Mouse (Mus musculus) 3T3-L1 (cell line): Measurements from ENCODE around the gene Bcl7b.
A peak's percentile ranks its signal among the peaks of the same experiment; 100 is the strongest.

Source experiments
- DNase-seq: peaks from one replicate; pipeline ENCODE4 v3.0.0-alpha.2; 2015; ENCODE audit warnings: low read depth, low spot score

Gene Bcl7b

GRCm38 (mm10) chr5:135169479-135169878 lies 1.4 kb downstream of the Bcl7b start:
- peak; percentile 30 for DNase-seq

- DNase-seq: peak; percentile 59
Observed at GRCm38 (mm10) chr5:135171688-135172220, 3.7 kb downstream of the Bcl7b start.

- DNase-seq: no peak
Observed at GRCm38 (mm10) chr5:135172986-135173385, 4.9 kb downstream of the Bcl7b start.

GRCm38 (mm10) chr5:135175086-135175485 lies 7.0 kb downstream of the Bcl7b start:
- no peak for DNase-seq

GRCm38 (mm10) chr5:135178523-135178922 lies 10.4 kb downstream of the Bcl7b start:
- DNase-seq: no peak

- no peak for DNase-seq
Observed at GRCm38 (mm10) chr5:135178996-135179395, 10.9 kb downstream of the Bcl7b start.

- DNase-seq: no peak
Observed at GRCm38 (mm10) chr5:135179616-135180015, 11.5 kb downstream of the Bcl7b start.

- DNase-seq: no peak
Observed at GRCm38 (mm10) chr5:135180796-135181195, 12.7 kb downstream of the Bcl7b start.

GRCm38 (mm10) chr5:135181776-135182175 lies 13.7 kb downstream of the Bcl7b start:
- DNase-seq: no peak

GRCm38 (mm10) chr5:135183131-135183861 lies 15.2 kb downstream of the Bcl7b start:
- DNase-seq: no peak

GRCm38 (mm10) chr5:135185016-135185415 lies 16.9 kb downstream of the Bcl7b start:
- DNase-seq: no peak

GRCm38 (mm10) chr5:135185596-135185995 lies 17.5 kb downstream of the Bcl7b start:
- peak; percentile 72 for DNase-seq

- DNase-seq: no peak
Observed at GRCm38 (mm10) chr5:135186231-135186620, 18.1 kb downstream of the Bcl7b start.

GRCm38 (mm10) chr5:135186621-135187348 lies 18.7 kb downstream of the Bcl7b start, which contains the start of gene Baz1b:
Gene Baz1b, plus strand, starts transcription at chr5:135187264.
- DNase-seq: peak; percentile 97

GRCm38 (mm10) chr5:135187349-135188213 lies 19.5 kb downstream of the Bcl7b start:
- peak; percentile 52 for DNase-seq

GRCm38 (mm10) chr5:135188214-135188554 lies 20.1 kb downstream of the Bcl7b start:
- peak; percentile 46 for DNase-seq

GRCm38 (mm10) chr5:135189281-135190022 lies 21.4 kb downstream of the Bcl7b start:
- no peak for DNase-seq

GRCm38 (mm10) chr5:135191620-135192019 lies 23.5 kb downstream of the Bcl7b start:
- DNase-seq: peak; percentile 92

GRCm38 (mm10) chr5:135192431-135192830 lies 24.3 kb downstream of the Bcl7b start:
- DNase-seq: peak; percentile 70

- no peak for DNase-seq
Observed at GRCm38 (mm10) chr5:135196367-135196766, 28.3 kb downstream of the Bcl7b start.

GRCm38 (mm10) chr5:135202763-135203162 lies 34.7 kb downstream of the Bcl7b start:
- DNase-seq: peak; percentile 59
